In genomic region chr10:90576191-90577098, GRCm38 (mm10) we compare ENCODE assay signal across 8 mouse cellular contexts.
A peak's percentile ranks its signal among the peaks of the same experiment; 100 is the strongest.
DNase-seq lines count a peak whose midpoint lies in the region; ATAC-seq and TF ChIP-seq lines count a peak whose summit lies in the region.

No protein-coding gene starts in this region.

- H3K4me1 ChIP-seq in lung, embryonic 14.5 days (ENCODE audit: insufficient read depth): no peaks in the 10 kb centered on the region
- peaks cover 15% of the 10 kb centered on the region for H3K4me1 ChIP-seq in forebrain, embryonic 12.5 days
- H3K4me1 ChIP-seq in hindbrain, embryonic 16.5 days (ENCODE audit: control insufficient read depth, insufficient read depth, low read depth, low read length): no peaks in the 10 kb centered on the region
- H3K4me1 ChIP-seq in neural tube, embryonic 15.5 days: peaks cover 4% of the 10 kb centered on the region; the same call in 1 of the 2 replicates

- ATAC-seq in lung, embryonic 14.5 days (ENCODE audit: insufficient read depth): peak; percentile 35; the same call in 1 of the 2 replicates
- ATAC-seq in forebrain, embryonic 12.5 days (ENCODE audit: low FRiP score): peak; percentile 98
- peak; percentile 96 for ATAC-seq in hindbrain, embryonic 16.5 days
- peak; percentile 95 for ATAC-seq in neural tube, embryonic 15.5 days (ENCODE audit: low FRiP score)

- peak overlapping the region; percentile 47 for H3K4me2 ChIP-seq in lung, embryonic 14.5 days
- H3K4me2 ChIP-seq in forebrain, embryonic 12.5 days: peak overlapping the region; percentile 67
- peak overlapping the region; percentile 62 for H3K4me2 ChIP-seq in hindbrain, embryonic 16.5 days (ENCODE audit: low read length)
- peak overlapping the region; percentile 63 for H3K4me2 ChIP-seq in neural tube, embryonic 15.5 days

- no peak overlapping the region for H3K4me3 ChIP-seq in lung, embryonic 14.5 days (ENCODE audit: low read depth, low read length)
- peak overlapping the region; percentile 37 for H3K4me3 ChIP-seq in forebrain, embryonic 12.5 days (replicated peaks)
- peak overlapping the region; percentile 48 for H3K4me3 ChIP-seq in hindbrain, embryonic 16.5 days (ENCODE audit: low read length)
- peak overlapping the region; percentile 45 for H3K4me3 ChIP-seq in neural tube, embryonic 15.5 days (replicated peaks)

- DNase-seq in lung, embryonic 14.5 days: peak; percentile 23
- DNase-seq in lung, adult 18-20 months: no peak
- peak; percentile 82 to 87 for DNase-seq in left cerebral cortex, postnatal 14 days (ENCODE audit: low spot score in 2 of 2)
- no peak for DNase-seq in lung, postnatal 10 days
- DNase-seq in urinary bladder, postnatal 4 days (ENCODE audit: low spot score in 2 of 2): no peak

- no peak overlapping the region for H3K27ac ChIP-seq in lung, embryonic 14.5 days (ENCODE audit: low read depth)
- peak overlapping the region; percentile 86 for H3K27ac ChIP-seq in forebrain, embryonic 12.5 days
- H3K27ac ChIP-seq in hindbrain, embryonic 16.5 days (ENCODE audit: low read depth, low read length): peak overlapping the region; percentile 80
- peak overlapping the region; percentile 84 for H3K27ac ChIP-seq in neural tube, embryonic 15.5 days (replicated peaks)

- no peaks in the 10 kb centered on the region for H3K27me3 ChIP-seq in lung, embryonic 14.5 days (ENCODE audit: insufficient read depth, low read length)
- H3K27me3 ChIP-seq in forebrain, embryonic 12.5 days: no peaks in the 10 kb centered on the region
- no peaks in the 10 kb centered on the region for H3K27me3 ChIP-seq in hindbrain, embryonic 16.5 days (replicated peaks; ENCODE audit: control insufficient read depth, insufficient read depth, low read length)
- H3K27me3 ChIP-seq in neural tube, embryonic 15.5 days (replicated peaks): no peaks in the 10 kb centered on the region

- no peaks in the 10 kb centered on the region for H3K9me3 ChIP-seq in lung, embryonic 14.5 days (ENCODE audit: low read depth, low read length)
- H3K9me3 ChIP-seq in forebrain, embryonic 12.5 days: no peaks in the 10 kb centered on the region
- H3K9me3 ChIP-seq in hindbrain, embryonic 16.5 days (ENCODE audit: control insufficient read depth, low read length): no peaks in the 10 kb centered on the region
- no peaks in the 10 kb centered on the region for H3K9me3 ChIP-seq in neural tube, embryonic 15.5 days (replicated peaks)

- TF ChIP-seq CTCF in lung, embryonic 14.5 days (IDR thresholded peaks at IDR 0.05; ENCODE audit: low read depth): no peak

- no peaks in the 10 kb centered on the region for H3K36me3 ChIP-seq in lung, embryonic 14.5 days (ENCODE audit: insufficient read depth)
- no peaks in the 10 kb centered on the region for H3K36me3 ChIP-seq in forebrain, embryonic 12.5 days (replicated peaks)
- no peaks in the 10 kb centered on the region for H3K36me3 ChIP-seq in hindbrain, embryonic 16.5 days (ENCODE audit: control insufficient read depth, insufficient read depth, low read length)
- H3K36me3 ChIP-seq in neural tube, embryonic 15.5 days: no peaks in the 10 kb centered on the region

- no peak overlapping the region for H3K9ac ChIP-seq in lung, embryonic 14.5 days
- H3K9ac ChIP-seq in forebrain, embryonic 12.5 days: peak overlapping the region; percentile 47
- peak overlapping the region; percentile 66 for H3K9ac ChIP-seq in hindbrain, embryonic 16.5 days (ENCODE audit: low read depth, low read length)
- H3K9ac ChIP-seq in neural tube, embryonic 15.5 days (replicated peaks): peak overlapping the region; percentile 50

- intact Hi-C loops in left cerebral cortex, postnatal 14 days (cut with DNase I): loop anchor here (5.0 to 10.0 kb wide), 2 partner anchors 84 to 142 kb away; no protein-coding TSS in a partner anchor

- WGBS in lung, embryonic 14.5 days: 25% methylated on average over 29 of the region's 29 CpGs
- 11% methylated on average over 29 of the region's 29 CpGs for WGBS in forebrain, embryonic 12.5 days
- WGBS in hindbrain, embryonic 16.5 days: 9% methylated on average over 29 of the region's 29 CpGs
- 12% methylated on average over 29 of the region's 29 CpGs for WGBS in neural tube, embryonic 15.5 days

Comparison
In these comparisons a context has a peak if more than half of its experiments do, and no peak if none do; other contexts are left out.
1. DNase-seq: peak in lung, embryonic 14.5 days (single experiment) and left cerebral cortex, postnatal 14 days (2 of 2); none in lung, adult 18-20 months (0 of 2), lung, postnatal 10 days (single experiment) and urinary bladder, postnatal 4 days (0 of 2).
2. ATAC-seq: peak in every context shown above with its lines; median percentile 98 in forebrain, embryonic 12.5 days; 96 in hindbrain, embryonic 16.5 days; 95 in neural tube, embryonic 15.5 days; 35 in lung, embryonic 14.5 days.
3. Peak in every context shown above with its lines, with median percentiles within 50 percentile points of each other: H3K4me2 ChIP-seq.